Mouse (Mus musculus): ENCODE results near the gene Fam174b.

The Fam174b gene

DNA sequence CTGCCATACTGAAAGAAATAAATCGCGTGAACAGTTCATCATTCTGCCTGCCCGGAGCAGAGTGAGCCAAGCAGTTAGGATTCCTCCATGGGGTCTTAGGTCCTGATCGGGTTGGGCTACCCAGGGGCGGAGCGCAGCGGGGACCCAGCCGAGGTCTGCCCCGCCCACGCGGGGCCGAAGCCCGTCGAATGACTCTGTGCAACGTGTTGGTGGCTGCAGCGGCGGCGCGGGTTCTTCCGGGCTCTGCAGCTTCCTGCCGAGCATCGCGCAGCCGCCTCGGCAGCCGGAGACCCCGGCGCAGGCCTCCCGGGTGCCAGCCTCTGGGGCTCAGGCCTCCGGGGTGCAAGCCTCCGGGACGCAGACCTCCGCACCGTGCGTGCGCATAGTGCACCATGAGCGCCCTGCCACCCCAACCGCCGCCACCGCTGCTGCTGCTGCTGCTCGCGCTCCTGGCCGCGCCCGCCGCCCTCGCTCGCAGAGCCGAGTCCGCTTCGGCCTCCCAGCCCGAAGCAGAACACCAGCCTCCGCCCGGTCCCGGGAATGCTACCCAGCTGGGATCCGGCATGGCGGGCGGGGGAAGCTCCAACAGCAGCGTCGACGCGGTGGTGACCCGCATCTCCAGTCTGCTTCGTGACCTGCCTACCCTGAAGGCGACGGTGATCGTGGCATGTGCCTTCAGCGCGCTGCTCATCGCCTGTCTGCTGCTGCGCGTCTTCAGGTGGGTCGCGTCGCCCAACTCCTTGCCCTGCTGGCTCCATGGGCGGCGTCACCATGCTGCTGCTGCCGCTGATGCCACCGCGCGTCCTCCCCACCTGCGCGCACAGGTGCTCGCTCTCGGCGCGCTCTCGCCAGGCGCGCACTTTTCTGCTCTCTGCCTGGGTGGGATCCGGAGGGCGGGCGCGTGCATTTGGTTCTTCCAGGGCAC lies at the start of gene Fam174b:
Fam174b (plus strand) TSS at position 192 of the 925 bp plus-strand sequence.
- ATAC-seq (ENCODE audit: insufficient number of reproducible peaks, low FRiP score, low TSS enrichment) = no peak

DNA sequence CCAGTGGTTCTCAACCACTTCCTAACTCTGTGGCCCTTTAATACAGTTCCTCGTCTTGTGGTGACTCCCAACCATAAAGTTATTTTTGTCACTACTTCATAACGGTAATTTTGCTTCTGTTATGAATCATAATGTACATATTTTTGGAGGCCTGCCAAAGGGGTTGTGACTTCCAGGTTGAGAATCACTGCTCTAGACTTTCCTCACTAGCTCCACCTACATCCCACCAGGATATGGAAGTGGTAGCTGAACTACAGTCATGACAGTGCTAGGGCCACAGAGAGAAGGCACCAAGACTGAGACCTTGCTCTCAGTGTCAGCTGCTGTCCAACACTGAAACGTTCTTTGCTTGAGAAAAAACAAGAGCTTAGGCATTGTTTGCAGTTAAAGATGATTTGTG lies 43.0 kb upstream of the Fam174b start:
- no peak for ATAC-seq (ENCODE audit: insufficient number of reproducible peaks, low FRiP score, low TSS enrichment)

DNA sequence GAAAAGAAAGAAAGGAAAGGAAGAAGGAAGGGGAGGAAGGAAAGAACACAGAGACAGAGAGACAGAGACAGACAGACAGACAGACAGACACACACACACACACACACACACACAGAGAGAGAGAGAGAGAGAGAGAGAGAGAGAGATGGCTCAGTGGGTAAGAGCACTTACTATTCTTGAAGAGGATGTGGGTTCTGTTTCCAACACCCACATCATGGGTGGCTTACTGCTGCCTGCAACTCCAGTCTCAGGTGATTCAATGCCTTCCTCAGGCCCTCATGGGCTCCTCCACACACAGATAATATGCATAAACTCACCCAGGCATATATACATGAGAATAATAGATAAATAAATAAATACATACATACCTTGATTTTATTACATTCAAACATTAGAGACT lies 35.8 kb upstream of the Fam174b start:
- no peak for ATAC-seq (ENCODE audit: insufficient number of reproducible peaks, low FRiP score, low TSS enrichment)

DNA sequence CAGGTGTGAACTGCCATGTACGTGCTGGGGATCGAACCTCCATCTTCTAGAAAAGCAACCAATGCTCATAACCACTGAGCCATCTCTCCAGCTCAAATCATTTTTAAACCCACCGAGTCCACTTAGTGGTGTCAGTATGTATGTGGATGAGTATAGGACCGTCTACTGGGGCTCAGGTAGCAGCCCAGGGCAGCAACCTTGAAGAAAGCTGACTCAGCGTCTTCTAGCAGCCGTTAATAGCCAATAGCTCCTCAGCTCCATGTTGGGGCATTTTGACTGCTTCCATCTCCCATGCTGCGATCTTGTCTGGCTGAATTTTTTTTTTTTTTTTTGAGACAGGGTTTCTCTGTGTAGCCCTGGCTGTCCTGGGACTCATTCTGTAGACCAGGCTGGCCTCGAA lies 26.6 kb upstream of the Fam174b start:
- no peak for ATAC-seq (ENCODE audit: insufficient number of reproducible peaks, low FRiP score, low TSS enrichment)

DNA sequence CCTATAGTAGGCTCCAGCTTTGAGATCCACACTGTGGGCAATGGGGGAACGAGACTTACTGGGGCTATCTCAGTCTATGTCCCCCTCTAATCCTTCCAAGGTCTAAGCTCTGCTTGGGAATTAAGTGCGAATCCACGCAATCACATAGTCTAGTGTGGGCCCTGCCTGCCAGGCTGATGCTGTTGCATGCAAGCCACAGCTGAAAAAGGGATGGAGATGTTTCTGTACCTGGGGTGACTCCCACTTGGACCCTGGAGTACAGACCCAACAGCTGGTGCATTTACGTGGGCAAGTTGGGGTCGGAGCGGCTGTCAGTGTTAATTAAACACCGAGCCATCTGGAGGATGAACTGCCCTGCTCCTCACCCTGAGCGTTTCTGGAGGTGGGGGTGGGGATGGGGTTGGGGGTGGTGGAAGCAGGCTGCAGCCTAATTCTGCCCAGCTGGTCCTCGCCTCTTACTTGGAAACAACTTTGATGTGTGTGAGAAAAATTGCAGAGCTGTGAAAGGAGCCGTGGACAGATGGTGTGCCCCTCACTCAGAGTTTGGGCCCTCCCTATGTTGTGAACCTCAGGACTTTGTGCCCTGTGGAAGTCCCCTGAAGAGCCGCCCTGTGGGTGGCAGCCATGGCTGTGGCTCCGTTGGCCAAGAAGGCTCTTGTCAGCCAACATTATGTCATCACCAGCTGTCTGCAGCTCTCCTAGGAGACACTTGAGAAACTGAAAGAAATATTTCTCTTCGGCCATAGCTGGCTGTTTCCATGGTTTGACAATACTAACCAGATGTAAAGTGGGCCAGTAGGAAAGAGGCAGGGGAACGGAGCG lies 24.0 kb upstream of the Fam174b start:
- 0 out of 2 replicates have a peak, but pooled peaks have one; percentile 23 for ATAC-seq (ENCODE audit: insufficient number of reproducible peaks, low FRiP score, low TSS enrichment)

DNA sequence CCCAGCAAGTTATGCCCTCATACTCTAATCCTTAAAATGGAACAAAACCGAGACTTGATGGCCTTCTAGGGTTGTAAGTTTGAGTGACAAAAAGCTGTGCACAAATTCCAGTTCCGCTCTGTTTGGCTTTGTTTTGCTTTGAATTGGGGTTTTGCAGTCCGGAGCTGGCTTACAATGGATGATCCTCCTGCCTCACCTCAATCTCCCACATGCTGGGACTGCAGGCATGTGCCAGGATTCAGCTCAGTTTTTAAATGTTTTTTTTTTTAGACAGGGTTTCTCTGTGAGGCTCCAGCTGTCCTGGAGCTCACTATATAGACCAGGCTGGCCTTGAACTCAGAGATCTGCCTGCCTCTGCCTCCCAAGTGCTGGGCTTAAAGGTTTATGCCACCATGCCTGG lies 23.3 kb upstream of the Fam174b start:
- no peak for ATAC-seq (ENCODE audit: insufficient number of reproducible peaks, low FRiP score, low TSS enrichment)

DNA sequence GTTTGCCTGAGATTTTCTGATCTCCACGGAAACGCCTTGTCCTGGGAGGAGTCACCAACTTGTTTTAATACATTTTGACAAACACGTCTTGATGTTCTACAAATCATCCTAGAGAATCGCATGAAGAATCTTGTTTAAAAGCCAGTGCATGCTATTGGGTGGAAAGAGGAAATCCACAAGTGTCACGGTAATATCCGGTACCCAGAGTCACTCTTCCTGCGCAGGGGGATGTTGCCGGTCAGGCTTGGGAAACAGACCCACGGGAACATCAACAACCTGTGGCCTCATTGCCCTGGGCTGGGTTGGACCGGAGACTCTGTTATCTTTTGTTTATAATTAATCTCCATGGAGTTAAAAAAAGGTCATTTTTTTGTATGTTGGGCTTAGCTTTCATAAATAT lies 22.1 kb upstream of the Fam174b start:
- no peak for ATAC-seq (ENCODE audit: insufficient number of reproducible peaks, low FRiP score, low TSS enrichment)

DNA sequence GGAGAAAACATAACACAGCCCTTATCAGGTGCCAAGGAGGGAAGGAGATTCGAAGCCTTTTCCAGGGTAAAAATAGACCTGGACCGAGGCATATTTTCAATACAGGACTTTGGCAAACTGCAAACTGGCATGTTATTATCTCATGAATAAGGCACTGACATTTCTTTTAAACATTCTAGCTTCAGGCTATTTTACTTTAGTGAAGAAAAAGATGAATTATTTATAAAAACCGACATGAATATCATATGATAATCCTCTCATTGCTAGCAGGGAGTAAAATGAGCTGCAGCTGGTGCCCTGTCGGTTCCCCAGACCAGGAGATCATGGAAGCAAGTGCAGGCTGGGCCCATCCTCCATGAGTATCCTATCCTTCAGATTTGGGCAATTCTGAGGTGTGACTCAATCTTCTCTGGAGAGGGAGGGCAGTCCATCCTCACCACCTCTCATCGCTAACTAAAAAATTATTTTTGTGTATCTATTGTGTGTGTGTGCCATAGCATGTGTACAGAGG lies 21.6 kb upstream of the Fam174b start:
- no peak for ATAC-seq (ENCODE audit: insufficient number of reproducible peaks, low FRiP score, low TSS enrichment)

DNA sequence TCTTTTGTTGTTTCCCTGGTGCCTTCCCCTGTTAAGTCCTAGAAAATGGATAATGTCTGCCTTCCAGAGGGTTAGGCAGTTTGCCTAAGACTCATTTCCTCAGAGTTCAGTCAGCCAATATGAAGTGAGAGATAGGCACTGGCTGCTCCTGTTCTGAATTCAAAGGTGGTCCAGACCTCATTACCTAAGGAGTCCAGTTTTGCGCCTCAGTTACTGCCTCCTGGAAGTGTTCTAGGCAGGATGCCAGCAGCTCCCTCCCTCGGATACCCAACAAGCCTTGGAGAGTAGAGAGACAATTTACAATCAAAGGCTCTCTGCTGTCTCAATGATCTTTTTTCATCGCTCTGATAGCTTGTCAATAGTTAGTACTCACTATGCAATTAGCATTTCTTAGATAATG lies 19.1 kb upstream of the Fam174b start:
- ATAC-seq (ENCODE audit: insufficient number of reproducible peaks, low FRiP score, low TSS enrichment) = no peak

DNA sequence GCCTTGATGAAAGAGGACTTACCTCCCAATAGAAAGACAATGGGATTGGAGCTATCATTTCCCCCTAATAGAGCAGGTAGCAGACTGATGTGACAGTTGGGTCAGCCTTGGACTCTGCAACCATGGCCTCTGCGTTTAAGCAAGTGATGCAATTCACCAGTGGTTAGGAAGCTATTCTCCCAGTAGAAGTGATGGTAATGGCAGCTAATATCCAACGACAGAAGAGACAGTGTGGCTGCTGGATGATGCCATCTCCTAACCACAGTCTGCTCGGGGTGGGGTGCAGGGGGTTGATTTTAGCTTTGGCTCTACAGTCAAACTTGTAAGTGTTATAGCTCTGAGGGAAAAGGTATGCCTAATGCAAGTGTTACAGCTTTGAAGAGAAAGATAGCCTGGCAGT lies 18.3 kb upstream of the Fam174b start:
- ATAC-seq (ENCODE audit: insufficient number of reproducible peaks, low FRiP score, low TSS enrichment) = no peak

DNA sequence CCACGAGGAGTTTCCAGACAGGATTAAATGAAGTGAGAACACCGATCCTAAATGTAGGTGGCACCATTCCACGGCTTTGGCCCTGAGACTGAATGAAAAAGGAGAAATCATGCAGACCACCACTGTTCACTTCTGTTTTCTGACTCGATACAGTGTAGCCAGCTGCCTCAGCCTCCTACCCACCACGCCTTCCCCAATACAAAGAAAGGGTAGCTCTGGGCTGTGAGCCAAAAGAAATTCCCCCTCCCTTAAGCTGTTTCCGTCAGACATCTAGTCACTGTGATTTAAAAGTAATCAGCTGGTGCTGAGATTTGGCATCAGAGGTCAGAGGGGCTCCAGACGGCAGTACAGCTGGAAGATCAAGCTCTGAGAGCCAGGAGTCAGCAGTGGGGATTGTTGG lies 10.2 kb upstream of the Fam174b start:
- no peak for ATAC-seq (ENCODE audit: insufficient number of reproducible peaks, low FRiP score, low TSS enrichment)

DNA sequence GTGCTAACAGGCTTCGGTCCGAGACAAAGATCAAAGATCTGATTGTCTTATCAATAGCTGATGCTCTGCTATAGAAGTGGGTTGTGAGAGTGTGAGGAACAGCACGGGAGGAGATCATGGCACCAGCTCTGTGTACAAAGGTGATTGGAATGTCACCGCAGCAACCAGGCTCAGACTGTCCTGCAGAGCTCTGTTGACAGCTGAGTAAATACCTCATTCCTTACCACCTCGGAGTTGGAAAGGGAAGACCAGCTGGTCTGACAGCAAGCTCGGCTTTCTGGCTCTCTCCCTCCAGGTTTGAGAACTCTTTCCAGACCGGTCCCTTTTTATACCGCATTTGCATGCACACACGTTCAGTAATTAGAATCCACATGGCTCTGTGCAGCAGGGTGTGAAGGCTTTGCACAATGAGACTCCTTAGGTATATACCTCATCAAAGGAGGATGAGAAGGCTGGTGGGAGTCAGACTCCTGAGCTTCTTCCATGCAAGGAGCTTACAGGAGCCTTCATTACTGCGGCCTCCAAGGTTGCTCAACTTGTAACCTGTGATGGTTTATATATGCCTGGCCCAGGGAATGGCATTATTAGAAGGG lies 9.6 kb upstream of the Fam174b start:
- ATAC-seq (ENCODE audit: insufficient number of reproducible peaks, low FRiP score, low TSS enrichment) = no peak

DNA sequence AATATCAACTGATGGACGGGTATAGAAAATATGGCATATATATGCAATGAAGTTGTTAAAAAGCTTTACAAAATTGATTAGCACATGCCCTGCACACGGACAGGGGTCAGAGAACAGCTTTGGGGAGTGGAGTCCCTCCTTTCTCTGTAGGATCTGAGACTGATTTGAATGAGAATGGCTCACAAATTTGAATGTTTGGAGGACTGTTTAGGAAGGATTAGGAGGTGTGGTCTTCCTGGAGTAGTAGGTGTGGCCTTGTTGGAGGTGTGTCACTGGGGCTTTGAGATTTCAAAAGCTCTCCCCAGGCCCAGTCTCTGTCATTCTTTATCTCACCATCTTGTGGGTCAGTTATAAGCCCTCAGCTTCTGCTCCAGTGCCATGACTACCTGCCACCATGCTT lies 4.1 kb upstream of the Fam174b start:
- ATAC-seq (ENCODE audit: insufficient number of reproducible peaks, low FRiP score, low TSS enrichment) = no peak

DNA sequence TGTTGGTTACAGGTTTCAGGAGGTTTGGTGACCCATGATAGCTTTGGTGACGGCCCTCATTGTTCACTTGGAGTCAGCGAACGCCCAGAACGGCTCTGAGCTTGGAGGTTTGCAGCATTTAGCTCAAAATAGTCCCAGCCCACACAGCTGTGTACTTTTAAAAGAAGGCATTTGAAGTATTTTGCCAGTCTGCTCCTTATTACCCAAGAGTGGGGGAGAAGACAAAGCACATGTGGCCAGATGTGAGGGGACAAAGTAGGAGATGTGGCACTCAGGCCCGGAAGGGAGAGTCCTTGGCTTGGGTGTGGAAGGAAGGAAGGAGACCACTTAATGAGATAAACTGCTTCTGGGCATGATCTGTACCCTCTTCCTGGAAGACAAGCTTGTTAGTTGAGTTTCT lies 1.3 kb downstream of the Fam174b start:
- no peak for ATAC-seq (ENCODE audit: insufficient number of reproducible peaks, low FRiP score, low TSS enrichment)

DNA sequence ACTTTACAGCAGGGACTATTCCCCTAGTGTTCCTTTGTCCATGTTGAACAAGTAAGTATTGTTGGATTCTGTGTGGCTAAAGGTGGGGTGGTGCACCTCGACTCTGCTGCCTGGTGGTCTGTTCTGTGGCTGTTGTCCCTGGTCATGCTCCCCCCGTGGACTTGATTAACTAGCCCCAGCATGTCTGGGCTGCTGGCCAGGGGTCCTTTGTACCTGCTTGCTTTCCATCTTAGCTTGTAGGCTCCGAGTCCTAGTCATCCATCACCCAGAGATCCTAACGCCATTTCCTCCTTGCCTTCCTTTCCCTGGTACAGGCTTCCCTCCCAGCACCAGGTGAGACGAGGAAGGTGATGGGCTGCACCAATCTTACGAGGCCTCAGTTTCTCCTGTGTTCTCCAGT lies 1.7 kb downstream of the Fam174b start:
- ATAC-seq (ENCODE audit: insufficient number of reproducible peaks, low FRiP score, low TSS enrichment) = no peak

DNA sequence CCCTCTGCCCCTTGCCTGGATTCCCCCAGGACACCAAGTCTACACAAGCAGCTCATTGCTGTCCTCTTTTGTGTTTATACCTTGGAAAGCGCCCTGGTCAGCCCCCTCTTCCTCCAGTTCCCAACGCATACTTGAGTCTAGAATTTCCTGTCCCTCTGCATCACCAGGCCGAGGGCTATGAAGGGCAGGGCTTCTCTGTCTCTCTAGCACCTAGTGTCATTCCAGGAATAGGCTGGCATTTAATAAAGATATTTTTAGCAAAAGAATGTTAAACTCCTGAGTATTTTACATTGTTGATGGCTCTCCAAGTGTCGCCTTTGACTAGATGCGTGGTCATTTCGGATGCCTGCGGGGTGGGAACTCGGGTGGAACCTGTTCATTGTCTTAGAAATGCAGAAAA lies 3.0 kb downstream of the Fam174b start:
- ATAC-seq (ENCODE audit: insufficient number of reproducible peaks, low FRiP score, low TSS enrichment) = no peak

DNA sequence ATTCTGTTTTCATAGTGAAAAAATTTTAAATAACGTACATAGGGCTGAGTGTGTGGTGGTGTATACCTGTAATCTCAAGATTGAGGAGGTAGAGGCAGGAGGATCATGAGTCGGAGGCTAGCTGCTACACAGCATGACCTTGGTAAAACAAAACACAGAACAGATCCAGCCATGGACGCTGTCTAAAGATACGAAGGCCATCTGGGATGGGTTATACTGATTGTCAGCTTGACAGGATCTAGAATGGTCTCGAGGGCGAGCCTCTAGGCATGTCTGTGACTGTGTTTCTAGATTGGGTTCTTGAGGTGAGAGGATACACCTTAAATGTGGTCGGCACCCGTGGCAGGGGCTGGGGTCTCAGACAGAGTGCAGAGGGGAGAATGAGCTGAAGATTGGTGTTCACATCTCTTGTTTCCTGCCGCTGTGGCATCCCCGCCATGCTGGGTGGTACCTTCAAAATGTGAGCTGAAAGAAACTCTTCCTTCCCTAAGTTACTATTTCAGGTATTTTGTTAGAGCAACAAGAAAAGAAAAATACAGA lies 3.8 kb downstream of the Fam174b start:
- ATAC-seq (ENCODE audit: insufficient number of reproducible peaks, low FRiP score, low TSS enrichment) = no peak

DNA sequence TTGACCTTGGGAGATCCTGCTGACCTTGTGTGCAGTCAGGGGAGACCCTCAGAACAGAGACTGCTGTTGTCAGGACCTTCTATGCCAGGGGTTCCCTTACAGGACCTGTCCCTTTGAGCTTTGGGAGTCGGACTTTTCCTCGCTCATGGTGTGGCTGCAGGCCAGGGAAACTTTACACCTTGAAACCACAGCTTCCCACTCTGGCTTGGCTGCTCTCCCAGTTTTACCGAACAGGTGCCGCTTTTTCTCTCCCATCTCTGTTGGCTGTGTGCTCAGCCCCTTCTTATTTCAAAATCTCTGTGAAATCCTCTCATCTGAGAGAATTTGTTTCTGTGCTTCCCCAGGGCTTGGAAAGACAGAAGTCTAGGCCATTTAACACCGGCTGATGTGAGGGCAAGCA lies 5.8 kb downstream of the Fam174b start:
- ATAC-seq (ENCODE audit: insufficient number of reproducible peaks, low FRiP score, low TSS enrichment) = no peak

DNA sequence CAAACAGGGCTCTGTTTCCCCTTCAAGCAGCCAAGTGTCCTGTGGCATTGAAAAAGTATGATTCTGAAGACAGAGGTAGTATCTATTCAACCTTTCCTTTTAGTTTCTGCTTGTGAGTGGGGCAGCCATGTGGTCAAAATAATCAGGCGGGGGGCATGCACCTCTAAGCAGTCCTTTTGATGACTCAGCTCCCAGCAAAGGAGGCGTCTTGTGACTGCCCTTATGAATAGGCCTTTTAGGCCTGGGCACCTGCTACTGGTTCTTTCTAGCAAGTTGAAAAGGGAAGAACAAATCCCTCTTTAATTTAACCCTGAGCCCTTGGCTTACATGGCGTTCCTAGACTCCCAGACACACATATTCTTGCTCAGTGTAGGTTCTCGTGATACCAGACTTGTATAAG lies 6.7 kb downstream of the Fam174b start:
- no peak for ATAC-seq (ENCODE audit: insufficient number of reproducible peaks, low FRiP score, low TSS enrichment)

DNA sequence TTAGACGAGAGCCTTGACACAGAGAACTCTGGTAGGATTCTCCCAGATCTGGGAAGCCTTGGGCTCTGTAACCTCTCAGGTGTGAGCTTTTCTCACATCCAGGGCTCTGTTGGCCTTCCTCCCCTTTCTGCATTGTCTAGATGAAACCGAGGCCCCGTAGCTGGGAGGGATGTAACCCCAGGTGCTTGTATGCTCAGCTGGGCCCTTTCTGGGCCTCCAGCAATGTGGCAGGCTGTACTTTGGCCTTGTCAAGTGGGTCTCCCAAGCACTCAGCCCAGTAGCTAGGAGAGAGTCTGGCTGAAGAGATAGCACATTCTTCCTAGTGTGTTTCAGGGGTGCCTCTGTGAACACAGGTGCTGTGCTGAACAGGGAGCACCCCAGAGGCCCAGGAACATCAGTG lies 7.4 kb downstream of the Fam174b start:
- no peak for ATAC-seq (ENCODE audit: insufficient number of reproducible peaks, low FRiP score, low TSS enrichment)
